Mouse (Mus musculus) spleen, adult 2 months (tissue): ENCODE data around the gene Mapkap1. TPM values are rescaled to one million over a fixed set of nuclear protein-coding genes. Genes with fewer than 3 reads are reported as not detected.
"Not testable (repeated sequence)": the region's sequence is repeated elsewhere in the genome, so short reads cannot be mapped to it uniquely, and the experiment has no call there.

ENCODE experiments used
- DNase-seq, 2 experiments: peaks; one replicate each; pipeline versions ENCODE4 v3.0.0 to v3.0.0-alpha.2; 2012 to 2021; ENCODE audit warnings: low spot score in 2 of 2, low read depth in 1 of 2
- H3K27ac ChIP-seq: fragments of 200-500 bp; 2 replicates; pipeline ENCODE4 v1.5.1; 2012; ENCODE audit warnings: low read length, inconsistent platforms; ENCODE audit not compliant: insufficient read depth
- H3K27me3 ChIP-seq: fragments of 200-500 bp; 2 replicates; pipeline ENCODE4 v1.6.1; 2012; ENCODE audit warnings: mild to moderate bottlenecking, moderate library complexity, low read length, inconsistent platforms; ENCODE audit not compliant: control insufficient read depth, insufficient read depth
- H3K36me3 ChIP-seq: fragments of 200-500 bp; 2 replicates; pipeline ENCODE4 v1.6.1; 2012; ENCODE audit warnings: mild to moderate bottlenecking, low read length, inconsistent platforms; ENCODE audit not compliant: control insufficient read depth, insufficient read depth
- H3K4me1 ChIP-seq: fragments of 200-500 bp; 2 replicates; pipeline ENCODE4 v1.6.1; 2011; ENCODE audit warnings: inconsistent platforms; ENCODE audit not compliant: control insufficient read depth, insufficient read depth, insufficient read length
- H3K4me3 ChIP-seq: fragments of 200-500 bp; 2 replicates; pipeline ENCODE4 v1.5.1; 2011; ENCODE audit warnings: mild to moderate bottlenecking, inconsistent platforms; ENCODE audit not compliant: insufficient read depth, insufficient read length; ENCODE audit errors: extremely low read depth
- CTCF ChIP-seq: fragments of 200-500 bp; IDR thresholded peaks from 2 replicates; pipeline ENCODE4 v1.5.1; 2011; ENCODE audit warnings: mild to moderate bottlenecking, inconsistent platforms; ENCODE audit not compliant: insufficient read depth, insufficient read length, insufficient replicate concordance; ENCODE audit errors: extremely low read depth
- POLR2A ChIP-seq: fragments of 200-500 bp; IDR thresholded peaks from 2 replicates; pipeline ENCODE4 v1.6.1; 2011; ENCODE audit warnings: low read depth, low read length, inconsistent platforms
- WGBS: fragments of 180-500 bp; shearing (Covaris S2); methylation state at CpG from one replicate; pipeline ENCODE4 v1.1.7; 2018; 5-methylcytosine and 5-hydroxymethylcytosine counted together
- polyA plus RNA-seq: library from polyadenylated mRNA; depleted of rRNA; stranded (reverse); fragments of >200 nt; gene quantifications from 2 replicates; pipeline ENCODE4 v1.2.3, GENCODE M21; 2012

Gene Mapkap1
- polyA plus RNA-seq, 1 experiment, result 19.0 TPM

- H3K4me1 ChIP-seq, result no peaks in the 10 kb centered on the region
- DNase-seq, result no peak
- H3K36me3 ChIP-seq, result no peaks in the 10 kb centered on the region; the same call in 1 of the 2 replicates
- WGBS, result 89% methylated on average over 3 of the region's 3 CpGs
- no peak overlapping the region for H3K4me3 ChIP-seq
- no peak overlapping the region for H3K27ac ChIP-seq
- H3K27me3 ChIP-seq, result no peaks in the 10 kb centered on the region
- TF ChIP-seq CTCF (no peak), POLR2A (no peak)
These were observed 67.2 kb downstream of the Mapkap1 start for GRCm38 (mm10) chr2:34473775-34474174.

GRCm38 (mm10) chr2:34481401-34481800 is 74.8 kb downstream of the Mapkap1 start:
- Histone ChIP-seq H3K27ac (no peak overlapping the region), H3K4me1 (no peaks in the 10 kb centered on the region), H3K4me3 (no peak overlapping the region), H3K36me3 (no peaks in the 10 kb centered on the region), H3K27me3 (no peaks in the 10 kb centered on the region)
- 88% methylated on average over 4 of the region's 4 CpGs for WGBS
- no peak for TF ChIP-seq POLR2A
- TF ChIP-seq CTCF, result no peak
- DNase-seq, result no peak

DNA sequence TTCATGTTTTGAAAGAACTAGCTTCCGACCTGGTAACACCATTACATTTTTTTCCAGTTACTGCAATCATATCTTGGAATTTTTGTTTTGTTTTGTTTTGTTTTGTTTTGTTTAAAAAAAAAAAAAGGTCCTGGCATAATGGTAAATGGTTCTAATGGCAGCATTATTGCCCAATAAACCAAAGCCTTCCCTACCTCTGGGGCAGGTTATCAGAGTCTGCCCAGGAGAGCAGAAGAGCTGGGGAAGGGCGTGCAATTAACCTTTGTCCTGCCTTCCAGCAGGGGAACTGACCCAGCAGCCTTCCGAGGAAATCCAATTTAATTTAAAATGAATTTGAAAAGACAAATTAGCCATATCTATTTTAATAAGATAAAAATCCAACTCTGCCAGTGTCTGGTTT is 75.5 kb downstream of the Mapkap1 start:
- no peak overlapping the region for H3K27ac ChIP-seq
- 89% methylated on average over 3 of the region's 3 CpGs for WGBS
- no peaks in the 10 kb centered on the region for H3K36me3 ChIP-seq
- no peaks in the 10 kb centered on the region for H3K27me3 ChIP-seq
- no peaks in the 10 kb centered on the region for H3K4me1 ChIP-seq
- TF ChIP-seq POLR2A, result no peak
- TF ChIP-seq CTCF, result no peak
- DNase-seq, result no peak
- no peak overlapping the region for H3K4me3 ChIP-seq

- H3K4me1 ChIP-seq, result no peaks in the 10 kb centered on the region
- no peaks in the 10 kb centered on the region for H3K27me3 ChIP-seq
- TF ChIP-seq CTCF (no peak), POLR2A (no peak)
- WGBS, result 90% methylated on average over 3 of the region's 3 CpGs
- no peak overlapping the region for H3K4me3 ChIP-seq
- no peak overlapping the region for H3K27ac ChIP-seq
- no peak for DNase-seq
- no peaks in the 10 kb centered on the region for H3K36me3 ChIP-seq
These were observed 76.0 kb downstream of the Mapkap1 start for GRCm38 (mm10) chr2:34482531-34482930.

GRCm38 (mm10) chr2:34487281-34487680 is 80.7 kb downstream of the Mapkap1 start:
- Histone ChIP-seq H3K4me3 (no peak overlapping the region), H3K4me1 (no peaks in the 10 kb centered on the region), H3K27me3 (no peaks in the 10 kb centered on the region), H3K27ac (no peak overlapping the region), H3K36me3 (no peaks in the 10 kb centered on the region)
- no peak for TF ChIP-seq CTCF
- no peak for TF ChIP-seq POLR2A
- no peak for DNase-seq
- 87% methylated on average over 7 of the region's 7 CpGs for WGBS

GRCm38 (mm10) chr2:34503975-34504730 is 97.6 kb downstream of the Mapkap1 start:
- Histone ChIP-seq H3K36me3 (peaks cover 4% of the 10 kb centered on the region; the same call in 1 of the 2 replicates), H3K4me3 (no peak overlapping the region), H3K27me3 (no peaks in the 10 kb centered on the region), H3K4me1 (no peaks in the 10 kb centered on the region), H3K27ac (no peak overlapping the region)
- no peak for TF ChIP-seq POLR2A
- no peak for TF ChIP-seq CTCF
- 81% methylated on average over 3 of the region's 3 CpGs for WGBS
- DNase-seq, result no peak

DNA sequence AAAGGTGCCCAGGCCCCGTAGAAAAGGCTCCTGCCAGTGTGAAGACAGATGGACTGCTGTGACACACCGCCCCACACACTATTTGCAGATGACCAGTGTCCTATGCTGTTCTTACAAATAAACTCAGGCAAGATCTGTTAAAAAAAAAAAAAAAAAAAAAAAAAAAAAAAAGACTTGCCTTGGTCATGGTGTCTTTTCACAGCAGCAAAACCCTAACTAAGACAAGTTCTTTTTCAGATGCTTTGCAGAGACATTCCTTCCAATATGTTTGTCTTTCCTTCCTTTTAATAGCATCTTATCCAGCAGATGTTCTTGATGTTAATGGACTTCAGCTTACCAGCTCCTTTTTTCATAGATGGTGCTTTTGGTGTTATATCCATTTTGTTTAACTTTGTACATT is 99.6 kb downstream of the Mapkap1 start:
- not testable (repeated sequence) for DNase-seq
- WGBS, result 87% methylated on average over 2 of the region's 2 CpGs

More for the DNA sequence above, 99.6 kb downstream of the Mapkap1 start:
- H3K27me3 ChIP-seq, H3K36me3 ChIP-seq, H3K4me3 ChIP-seq, H3K27ac ChIP-seq, H3K4me1 ChIP-seq: not testable (repeated sequence)
